Mouse (Mus musculus) hindbrain, embryonic 16.5 days (tissue): Measurements from ENCODE around the gene Olfr320. TPM values are rescaled to one million over a fixed set of nuclear protein-coding genes. Genes with fewer than 3 reads are reported as not detected.
"Not testable (repeated sequence)": the region's sequence is repeated elsewhere in the genome, so short reads cannot be mapped to it uniquely, and the experiment has no call there.

Source experiments
- ATAC-seq: fragments of 200-750 bp; cut with Nextera tagmentation; 2 replicates; pipeline ENCODE4 v1.8.0; 2017; ENCODE audit warnings: moderate TSS enrichment, moderate library complexity
- H3K27ac ChIP-seq: fragments of 300-500 bp; sonication (generic); 2 replicates; pipeline ENCODE4 v1.5.1; 2014; ENCODE audit warnings: low read depth, mild to moderate bottlenecking, control low read depth, low read length, moderate library complexity
- H3K27me3 ChIP-seq: fragments of 300-500 bp; sonication (generic); replicated peaks from 2 replicates; pipeline ENCODE4 v1.6.1; 2014; ENCODE audit warnings: low read length; ENCODE audit not compliant: control insufficient read depth, insufficient read depth
- H3K36me3 ChIP-seq: fragments of 300-500 bp; sonication (generic); 2 replicates; pipeline ENCODE4 v1.6.1; 2014; ENCODE audit warnings: mild to moderate bottlenecking, low read length, moderate library complexity, mixed read lengths; ENCODE audit not compliant: control insufficient read depth, insufficient read depth
- H3K4me1 ChIP-seq: fragments of 300-500 bp; sonication (generic); 2 replicates; pipeline ENCODE4 v1.6.1; 2014; ENCODE audit warnings: low read depth, low read length; ENCODE audit not compliant: control insufficient read depth, insufficient read depth
- H3K4me2 ChIP-seq: fragments of 300-500 bp; sonication (generic); 2 replicates; pipeline ENCODE4 v1.6.1; 2014; ENCODE audit warnings: mild to moderate bottlenecking, low read length, control low read depth, moderate library complexity
- H3K4me3 ChIP-seq: fragments of 300-500 bp; sonication (generic); 2 replicates; pipeline ENCODE4 v1.5.1; 2014; ENCODE audit warnings: mild to moderate bottlenecking, low read length, control low read depth, moderate library complexity
- H3K9ac ChIP-seq: fragments of 300-500 bp; sonication (generic); 2 replicates; pipeline ENCODE4 v1.6.1; 2014; ENCODE audit warnings: low read depth, mild to moderate bottlenecking, control low read depth, low read length, moderate library complexity
- H3K9me3 ChIP-seq: fragments of 300-500 bp; sonication (generic); 2 replicates; pipeline ENCODE4 v1.6.1; 2014; ENCODE audit warnings: mild to moderate bottlenecking, low read length, moderate library complexity; ENCODE audit not compliant: control insufficient read depth
- WGBS: fragments of 180-500 bp; shearing (Covaris S2); extraction: QIAGEN DNeasy Blood & Tissue Kit; methylation state at CpG from one replicate; pipeline ENCODE4 v1.1.7; 2014; 5-methylcytosine and 5-hydroxymethylcytosine counted together
- polyA plus RNA-seq: library from polyadenylated mRNA; unstranded; fragments of >200 nt; fragmentation: Nextera tagmentation; extraction: Ambion mirVana; gene quantifications from 2 replicates; pipeline ENCODE4 v1.2.1, GENCODE M21; 2015

Gene Olfr320
- polyA plus RNA-seq, 1 experiment from 2014 or later = not detected

GRCm38 (mm10) chr11:58658596-58658995 is 22.3 kb upstream of the Olfr320 start, which contains the start of gene Olfr322:
Olfr322 (plus strand) TSS chr11:58658782.
- H3K4me2 ChIP-seq = no peak within 1 kb of the TSS
- no peak for ATAC-seq
- WGBS = 87% methylated on average over 4 of the region's 4 CpGs

GRCm38 (mm10) chr11:58669252-58669651 is 11.6 kb upstream of the Olfr320 start:
- no peaks in the 10 kb centered on the region for H3K9me3 ChIP-seq
- no peak overlapping the region for H3K4me2 ChIP-seq
- H3K4me1 ChIP-seq = no peaks in the 10 kb centered on the region
- no peak for ATAC-seq
- H3K36me3 ChIP-seq = no peaks in the 10 kb centered on the region
- no peak overlapping the region for H3K27ac ChIP-seq
- H3K27me3 ChIP-seq = no peaks in the 10 kb centered on the region
- no peak overlapping the region for H3K9ac ChIP-seq
- no peak overlapping the region for H3K4me3 ChIP-seq

More at GRCm38 (mm10) chr11:58658596-58658995, 22.3 kb upstream of the Olfr320 start, which contains the start of gene Olfr322:
- Histone ChIP-seq H3K9me3 (no peaks in the 10 kb centered on the region), H3K4me1 (no peaks in the 10 kb centered on the region), H3K27ac (no peak within 1 kb of the TSS), H3K4me3 (no peak within 1 kb of the TSS), H3K36me3 (no peaks in the 10 kb centered on the region), H3K9ac (no peak within 1 kb of the TSS), H3K27me3 (no peaks in the 10 kb centered on the region)

GRCm38 (mm10) chr11:58671825-58672224 is 9.1 kb upstream of the Olfr320 start:
- Histone ChIP-seq H3K4me3 (no peak overlapping the region), H3K4me2 (no peak overlapping the region), H3K4me1 (no peaks in the 10 kb centered on the region), H3K9ac (no peak overlapping the region), H3K27me3 (no peaks in the 10 kb centered on the region), H3K9me3 (no peaks in the 10 kb centered on the region), H3K27ac (no peak overlapping the region), H3K36me3 (no peaks in the 10 kb centered on the region)
- ATAC-seq = no peak
- WGBS = 49% methylated on average over 4 of the region's 4 CpGs

- peaks cover 3% of the 10 kb centered on the region; the same call in 1 of the 2 replicates for H3K9me3 ChIP-seq
- no peaks in the 10 kb centered on the region for H3K27me3 ChIP-seq
- H3K4me1 ChIP-seq = no peaks in the 10 kb centered on the region
- H3K9ac ChIP-seq = no peak within 1 kb of the TSS
- ATAC-seq = no peak
- WGBS = 91% methylated on average over 3 of the region's 3 CpGs
- H3K4me2 ChIP-seq = no peak within 1 kb of the TSS
- H3K4me3 ChIP-seq = no peak within 1 kb of the TSS
- H3K36me3 ChIP-seq = no peaks in the 10 kb centered on the region
- H3K27ac ChIP-seq = no peak within 1 kb of the TSS
Observed at GRCm38 (mm10) chr11:58698862-58699261, 18.0 kb downstream of the Olfr320 start, which contains the start of gene Olfr319. Olfr319 (plus strand) TSS chr11:58699162.

- ATAC-seq = no peak
- 81% methylated on average over 11 of the region's 11 CpGs for WGBS
Observed at GRCm38 (mm10) chr11:58709086-58709485, 28.2 kb downstream of the Olfr320 start.

GRCm38 (mm10) chr11:58717723-58718122 is 36.8 kb downstream of the Olfr320 start:
- H3K27ac ChIP-seq, H3K36me3 ChIP-seq, H3K4me1 ChIP-seq, H3K27me3 ChIP-seq, H3K9me3 ChIP-seq, H3K4me3 ChIP-seq, H3K4me2 ChIP-seq, H3K9ac ChIP-seq, ATAC-seq: not testable (repeated sequence)
- WGBS = 92% methylated on average over 7 of the region's 7 CpGs

More at GRCm38 (mm10) chr11:58709086-58709485, 28.2 kb downstream of the Olfr320 start:
- Histone ChIP-seq H3K27ac (no peak overlapping the region), H3K9me3 (no peaks in the 10 kb centered on the region), H3K4me1 (no peaks in the 10 kb centered on the region), H3K4me3 (no peak overlapping the region), H3K36me3 (no peaks in the 10 kb centered on the region), H3K27me3 (no peaks in the 10 kb centered on the region), H3K9ac (no peak overlapping the region), H3K4me2 (no peak overlapping the region)

- H3K27me3 ChIP-seq = no peaks in the 10 kb centered on the region
- WGBS = 84% methylated on average over 4 of the region's 4 CpGs
- no peak overlapping the region for H3K9ac ChIP-seq
- H3K4me2 ChIP-seq = no peak overlapping the region
- no peak for ATAC-seq
- H3K4me3 ChIP-seq = no peak overlapping the region
- H3K4me1 ChIP-seq = no peaks in the 10 kb centered on the region
- no peaks in the 10 kb centered on the region for H3K36me3 ChIP-seq
- no peaks in the 10 kb centered on the region for H3K9me3 ChIP-seq
- H3K27ac ChIP-seq = no peak overlapping the region
Observed at GRCm38 (mm10) chr11:58719701-58720100, 38.8 kb downstream of the Olfr320 start.

- no peak for ATAC-seq
- Histone ChIP-seq H3K9ac (no peak within 1 kb of the TSS), H3K4me3 (no peak within 1 kb of the TSS), H3K4me2 (no peak within 1 kb of the TSS), H3K9me3 (no peaks in the 10 kb centered on the region), H3K27ac (no peak within 1 kb of the TSS), H3K4me1 (no peaks in the 10 kb centered on the region), H3K27me3 (no peaks in the 10 kb centered on the region), H3K36me3 (no peaks in the 10 kb centered on the region)
Observed at GRCm38 (mm10) chr11:58723914-58724313, 43.0 kb downstream of the Olfr320 start, which contains the start of gene Olfr318. Olfr318 (minus strand) TSS chr11:58724014.

- WGBS = 84% methylated on average over 6 of the region's 6 CpGs
- not testable (repeated sequence) for H3K27ac ChIP-seq, H3K9me3 ChIP-seq, H3K4me1 ChIP-seq, ATAC-seq, H3K36me3 ChIP-seq, H3K4me2 ChIP-seq, H3K27me3 ChIP-seq, H3K9ac ChIP-seq, H3K4me3 ChIP-seq
Observed at GRCm38 (mm10) chr11:58727896-58728650, 47.2 kb downstream of the Olfr320 start.
